Mouse (Mus musculus): ENCODE measurements at regions not wholly inside any gene's neighbourhood (a gene's known extent, or its start where the extent isn't known, plus 50 kb on each side); places are given as distances from the start of the nearest gene placed in this dataset.

DNA sequence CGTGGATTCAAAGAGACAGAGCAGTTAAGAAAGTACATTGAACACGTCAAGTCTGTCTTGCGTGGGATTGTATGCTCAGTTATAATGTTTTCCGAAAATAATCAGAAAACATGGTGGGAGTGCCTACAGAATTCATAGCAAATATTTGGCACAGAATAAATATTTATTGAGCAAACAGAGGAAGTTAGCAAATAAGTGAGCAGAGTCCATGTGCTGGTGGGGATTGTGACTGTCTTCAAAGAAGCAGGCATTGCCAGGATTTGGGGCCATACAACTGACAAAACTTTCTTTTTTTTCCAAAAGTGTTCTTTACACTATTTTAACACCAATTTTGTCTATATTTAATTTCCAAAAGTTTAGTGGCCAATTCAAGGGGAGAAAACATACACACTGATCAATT is 1729.8 kb downstream of the AI429214 start:
- no peak for DNase-seq
- TF ChIP-seq CTCF (IDR thresholded peaks at IDR 0.05; ENCODE audit: low read depth): no peak
- TF ChIP-seq EP300 (IDR thresholded peaks at IDR 0.05; ENCODE audit: low read depth): no peak
- Histone ChIP-seq H3K36me3 (replicated peaks; ENCODE audit: insufficient read depth, low read length) (no peaks in the 10 kb centered on the region), H3K27ac (ENCODE audit: low read depth) (no peak overlapping the region), H3K4me1 (ENCODE audit: insufficient read depth) (no peaks in the 10 kb centered on the region), H3K27me3 (ENCODE audit: insufficient read depth, low read length) (no peaks in the 10 kb centered on the region), H3K9me3 (ENCODE audit: low read length) (no peaks in the 10 kb centered on the region), H3K9ac (replicated peaks) (no peak overlapping the region), H3K4me3 (ENCODE audit: low read depth, low read length) (no peak overlapping the region), H3K4me2 (ENCODE audit: low read depth, low read length) (no peak overlapping the region)
- ATAC-seq: peak; percentile 64
- 61% methylated on average over 4 of the region's 4 CpGs for WGBS (ENCODE audit: insufficient replicate concordance)

DNA sequence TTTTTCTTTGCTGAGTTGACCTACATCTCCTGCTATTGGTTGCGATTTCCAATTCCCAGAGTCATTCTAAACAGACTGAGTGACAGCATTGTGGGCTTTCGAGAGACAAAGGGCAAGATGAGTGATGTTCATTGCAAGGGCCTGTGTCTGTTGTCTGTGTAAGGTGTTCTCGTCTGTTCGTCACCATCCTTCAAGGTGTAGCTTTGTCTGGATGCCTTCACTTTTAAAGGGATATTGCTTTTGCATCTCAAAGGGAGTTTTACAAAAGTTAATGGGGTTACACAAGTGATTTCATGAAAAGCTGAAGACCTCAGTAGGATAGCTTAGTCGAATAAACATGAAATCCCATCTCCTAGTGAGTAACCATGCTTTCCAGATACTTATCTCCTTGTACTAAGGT is 1731.9 kb downstream of the AI429214 start:
- no peaks in the 10 kb centered on the region for H3K4me1 ChIP-seq (ENCODE audit: insufficient read depth)
- no peak overlapping the region for H3K4me3 ChIP-seq (ENCODE audit: low read depth, low read length)
- no peak overlapping the region for H3K4me2 ChIP-seq (ENCODE audit: low read depth, low read length)
- no peak overlapping the region for H3K9ac ChIP-seq (replicated peaks)
- DNase-seq (no peak), ATAC-seq (no peak)
- no peaks in the 10 kb centered on the region for H3K9me3 ChIP-seq (ENCODE audit: low read length)
- 72% methylated on average over 5 of the region's 5 CpGs for WGBS (ENCODE audit: insufficient replicate concordance)
- H3K27me3 ChIP-seq (ENCODE audit: insufficient read depth, low read length): no peaks in the 10 kb centered on the region
- no peaks in the 10 kb centered on the region for H3K36me3 ChIP-seq (replicated peaks; ENCODE audit: insufficient read depth, low read length)
- TF ChIP-seq EP300 (IDR thresholded peaks at IDR 0.05; ENCODE audit: low read depth) (no peak), CTCF (IDR thresholded peaks at IDR 0.05; ENCODE audit: low read depth) (no peak)
- no peak overlapping the region for H3K27ac ChIP-seq (ENCODE audit: low read depth)

DNA sequence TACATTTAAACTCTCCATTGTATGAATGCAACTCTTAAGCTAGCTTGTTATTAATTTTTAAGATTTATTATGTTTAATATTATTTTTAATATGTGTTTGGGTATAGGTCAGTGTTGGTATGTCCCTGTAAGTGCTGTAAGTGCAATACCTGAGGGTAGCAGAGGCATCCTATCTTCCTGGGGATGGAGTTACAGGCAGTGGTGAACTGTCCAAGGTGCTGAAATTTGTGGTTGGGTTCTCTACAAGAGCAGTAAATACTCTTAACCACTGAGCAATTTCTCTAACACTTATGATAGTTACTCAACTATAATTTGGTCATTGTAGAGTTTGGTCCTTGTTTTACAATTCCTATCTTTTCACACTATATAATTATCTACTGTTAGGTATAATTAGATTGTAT is 1753.7 kb downstream of the AI429214 start:
- H3K9me3 ChIP-seq (ENCODE audit: low read length): no peaks in the 10 kb centered on the region; the same call in 1 of the 2 replicates
- no peak overlapping the region for H3K4me2 ChIP-seq (ENCODE audit: low read depth, low read length)
- no peak overlapping the region for H3K27ac ChIP-seq (ENCODE audit: low read depth)
- no peaks in the 10 kb centered on the region for H3K4me1 ChIP-seq (ENCODE audit: insufficient read depth)
- H3K4me3 ChIP-seq (ENCODE audit: low read depth, low read length): no peak overlapping the region
- no peaks in the 10 kb centered on the region for H3K36me3 ChIP-seq (replicated peaks; ENCODE audit: insufficient read depth, low read length)
- H3K9ac ChIP-seq (replicated peaks): no peak overlapping the region
- DNase-seq: peak; percentile 16
- no peak for ATAC-seq
- no peaks in the 10 kb centered on the region for H3K27me3 ChIP-seq (ENCODE audit: insufficient read depth, low read length)
- TF ChIP-seq CTCF (IDR thresholded peaks at IDR 0.05; ENCODE audit: low read depth) (no peak), EP300 (IDR thresholded peaks at IDR 0.05; ENCODE audit: low read depth) (no peak)

DNA sequence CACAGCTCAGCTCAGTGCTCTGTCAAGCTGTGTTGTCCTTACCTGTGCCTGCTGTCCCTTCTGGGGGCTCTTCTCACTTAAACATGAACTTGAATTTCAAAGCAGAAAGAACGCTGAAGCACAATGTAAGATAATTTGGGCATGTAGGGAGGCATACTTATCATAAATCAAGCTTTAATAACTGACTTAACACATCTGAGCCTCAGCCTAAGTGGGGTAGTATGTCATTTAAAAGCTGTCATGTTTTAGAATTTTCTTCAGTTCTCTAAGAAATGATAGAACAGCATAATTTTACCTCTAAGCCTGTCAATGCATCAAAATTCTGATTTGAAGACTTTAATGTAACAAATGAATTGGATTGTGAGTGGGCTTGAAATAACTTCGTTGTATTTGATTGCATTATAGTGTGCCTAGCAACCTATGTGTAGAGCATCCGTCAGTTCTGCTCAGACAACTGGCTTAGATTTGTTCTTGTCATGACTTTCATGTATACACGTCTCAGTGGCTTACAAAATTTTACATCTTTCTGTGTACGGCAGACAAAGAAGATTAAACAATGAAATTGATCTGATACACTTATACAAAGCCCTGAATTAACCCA is 1773.3 kb downstream of the AI429214 start:
- DNase-seq (no peak), ATAC-seq (no peak)
- Histone ChIP-seq H3K4me3 (ENCODE audit: low read depth, low read length) (no peak overlapping the region), H3K4me2 (ENCODE audit: low read depth, low read length) (no peak overlapping the region), H3K27me3 (ENCODE audit: insufficient read depth, low read length) (no peaks in the 10 kb centered on the region), H3K9ac (replicated peaks) (no peak overlapping the region), H3K36me3 (replicated peaks; ENCODE audit: insufficient read depth, low read length) (no peaks in the 10 kb centered on the region), H3K9me3 (ENCODE audit: low read length) (no peaks in the 10 kb centered on the region), H3K4me1 (ENCODE audit: insufficient read depth) (no peaks in the 10 kb centered on the region), H3K27ac (ENCODE audit: low read depth) (no peak overlapping the region)
- 69% methylated on average over 5 of the region's 5 CpGs for WGBS (ENCODE audit: insufficient replicate concordance)
- no peak for TF ChIP-seq CTCF (IDR thresholded peaks at IDR 0.05; ENCODE audit: low read depth)
- no peak for TF ChIP-seq EP300 (IDR thresholded peaks at IDR 0.05; ENCODE audit: low read depth)

DNA sequence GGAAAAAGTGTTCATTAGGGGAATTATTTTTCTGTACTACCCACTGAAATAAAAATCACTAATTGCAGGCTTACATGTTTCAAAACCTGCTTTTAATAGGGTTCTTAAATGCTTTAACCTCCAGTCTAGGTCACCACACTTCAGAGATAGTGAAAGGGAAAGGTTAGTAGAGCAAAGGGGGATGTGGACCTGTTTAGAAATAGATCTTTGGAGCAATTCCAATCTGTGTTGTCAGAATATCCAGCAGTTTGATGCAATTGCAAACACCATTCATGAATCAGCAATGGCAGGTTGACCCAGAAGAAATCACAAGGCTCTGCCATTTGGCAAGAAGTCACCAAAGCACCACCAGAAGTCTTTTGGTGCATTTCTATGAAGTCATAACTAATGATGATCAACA is 1819.1 kb downstream of the AI429214 start:
- no peak for DNase-seq
- ATAC-seq: peak; percentile 67
- Histone ChIP-seq H3K4me2 (ENCODE audit: low read depth, low read length) (no peak overlapping the region), H3K9ac (replicated peaks) (no peak overlapping the region), H3K9me3 (ENCODE audit: low read length) (no peaks in the 10 kb centered on the region), H3K4me1 (ENCODE audit: insufficient read depth) (no peaks in the 10 kb centered on the region), H3K4me3 (ENCODE audit: low read depth, low read length) (no peak overlapping the region), H3K27ac (ENCODE audit: low read depth) (no peak overlapping the region), H3K36me3 (replicated peaks; ENCODE audit: insufficient read depth, low read length) (no peaks in the 10 kb centered on the region), H3K27me3 (ENCODE audit: insufficient read depth, low read length) (no peaks in the 10 kb centered on the region)
- no peak for TF ChIP-seq EP300 (IDR thresholded peaks at IDR 0.05; ENCODE audit: low read depth)
- TF ChIP-seq CTCF (IDR thresholded peaks at IDR 0.05; ENCODE audit: low read depth): no peak

DNA sequence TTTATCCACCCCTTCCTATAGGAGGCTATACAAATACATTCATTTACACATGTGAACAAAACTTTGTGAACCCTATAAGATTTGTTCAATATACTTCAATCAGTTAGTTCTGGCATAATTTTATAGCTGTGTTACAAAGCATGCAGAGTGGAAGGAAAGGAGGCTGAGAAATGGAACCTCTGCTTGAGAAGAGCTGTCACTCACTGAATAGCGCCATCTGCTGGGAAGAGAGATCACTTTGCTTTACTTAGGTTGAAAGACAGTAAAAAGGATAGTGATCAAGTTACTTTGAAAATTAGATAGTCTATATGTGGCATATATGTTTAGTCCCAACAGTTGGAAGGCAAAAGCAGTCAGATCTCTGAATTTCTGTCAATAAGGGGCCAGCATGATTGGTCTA is 1824.8 kb downstream of the AI429214 start:
- DNase-seq (peak; percentile 15), ATAC-seq (no peak)
- WGBS (ENCODE audit: insufficient replicate concordance): 41% methylated on average over 1 of the region's 1 CpGs
- Histone ChIP-seq H3K4me1 (ENCODE audit: insufficient read depth) (no peaks in the 10 kb centered on the region), H3K9ac (replicated peaks) (no peak overlapping the region), H3K36me3 (replicated peaks; ENCODE audit: insufficient read depth, low read length) (no peaks in the 10 kb centered on the region), H3K27ac (ENCODE audit: low read depth) (no peak overlapping the region), H3K9me3 (ENCODE audit: low read length) (no peaks in the 10 kb centered on the region), H3K27me3 (ENCODE audit: insufficient read depth, low read length) (no peaks in the 10 kb centered on the region), H3K4me2 (ENCODE audit: low read depth, low read length) (no peak overlapping the region), H3K4me3 (ENCODE audit: low read depth, low read length) (no peak overlapping the region)
- TF ChIP-seq CTCF (IDR thresholded peaks at IDR 0.05; ENCODE audit: low read depth) (peak; percentile 63), EP300 (IDR thresholded peaks at IDR 0.05; ENCODE audit: low read depth) (no peak)

DNA sequence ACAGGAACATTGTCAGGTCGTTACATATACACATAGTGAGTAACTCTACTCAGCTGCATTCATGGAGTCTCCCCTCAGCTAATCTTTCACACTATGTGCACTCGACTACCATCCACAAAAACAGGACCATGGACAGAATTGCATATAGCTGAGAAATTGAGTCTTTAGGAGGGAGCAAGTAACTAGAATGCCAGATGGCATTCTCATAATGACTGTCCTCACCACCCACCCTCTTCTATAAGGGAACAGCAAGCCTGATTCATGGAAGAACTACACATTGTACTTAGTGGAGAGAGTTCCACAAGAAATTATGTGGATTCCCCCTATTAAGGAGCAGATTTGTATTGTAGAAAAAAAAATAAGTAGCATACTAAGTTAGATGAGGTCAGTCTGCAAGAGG is 1813.4 kb upstream of the Adam24 start:
- Histone ChIP-seq H3K9me3 (ENCODE audit: low read length) (no peaks in the 10 kb centered on the region), H3K9ac (replicated peaks) (no peak overlapping the region), H3K4me1 (ENCODE audit: insufficient read depth) (no peaks in the 10 kb centered on the region), H3K27ac (ENCODE audit: low read depth) (no peak overlapping the region), H3K4me3 (ENCODE audit: low read depth, low read length) (no peak overlapping the region), H3K36me3 (replicated peaks; ENCODE audit: insufficient read depth, low read length) (no peaks in the 10 kb centered on the region), H3K4me2 (ENCODE audit: low read depth, low read length) (no peak overlapping the region), H3K27me3 (ENCODE audit: insufficient read depth, low read length) (no peaks in the 10 kb centered on the region)
- TF ChIP-seq CTCF (IDR thresholded peaks at IDR 0.05; ENCODE audit: low read depth): no peak
- no peak for TF ChIP-seq EP300 (IDR thresholded peaks at IDR 0.05; ENCODE audit: low read depth)
- no peak for DNase-seq
- 53% methylated on average over 2 of the region's 2 CpGs for WGBS (ENCODE audit: insufficient replicate concordance)
- ATAC-seq: no peak

All from liver, postnatal 0 days (tissue).